Mouse (Mus musculus) heart, adult 9 months (tissue): Measurements from ENCODE around the gene Fancc.

Experiments used
- DNase-seq, 2 experiments: peaks; one replicate each; pipeline ENCODE4 v3.0.0; 2022; ENCODE audit warnings: low spot score in 2 of 2

Gene Fancc

DNA sequence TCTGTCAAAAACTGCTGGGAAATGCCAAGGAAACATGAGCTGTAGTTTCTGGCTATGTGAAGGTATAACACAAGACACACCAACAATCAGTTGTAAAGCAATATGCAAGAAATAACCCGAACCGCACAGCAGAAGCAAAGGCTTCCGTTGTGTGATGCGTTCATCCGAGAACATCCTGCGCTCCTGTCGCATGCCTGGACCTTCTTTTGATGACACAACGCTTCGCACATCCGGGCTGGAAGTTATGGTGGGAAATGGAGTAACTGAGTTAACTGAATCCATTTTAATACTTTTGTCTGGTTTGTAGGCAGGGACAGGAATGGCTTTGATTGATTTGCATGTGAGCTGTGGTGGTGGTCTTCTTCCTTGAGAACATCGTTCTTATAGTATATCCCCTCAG lies 249.4 kb downstream of the Fancc start:
- DNase-seq, result peak in 1 of 2 experiments; percentile 8

DNA sequence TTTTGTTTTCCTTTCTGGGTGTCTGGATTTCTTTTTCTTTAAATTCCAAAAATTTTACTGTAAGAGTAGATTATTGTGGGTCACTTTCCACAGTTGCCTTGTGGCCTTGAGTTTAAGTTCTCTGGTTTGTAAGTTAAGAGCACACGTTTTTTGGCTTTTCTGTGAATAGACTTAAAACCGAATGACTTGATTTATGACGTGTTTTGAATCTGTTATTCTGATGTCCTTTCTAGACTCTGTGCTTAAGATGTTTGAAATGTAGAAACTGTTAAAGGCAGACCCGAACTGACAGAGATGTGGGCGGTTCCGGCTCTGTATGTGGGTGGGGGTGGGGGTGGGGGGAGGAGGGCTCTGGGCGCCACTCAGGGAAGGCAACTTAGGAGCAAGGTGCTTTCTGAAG lies 250.0 kb downstream of the Fancc start:
- no peak for DNase-seq

DNA sequence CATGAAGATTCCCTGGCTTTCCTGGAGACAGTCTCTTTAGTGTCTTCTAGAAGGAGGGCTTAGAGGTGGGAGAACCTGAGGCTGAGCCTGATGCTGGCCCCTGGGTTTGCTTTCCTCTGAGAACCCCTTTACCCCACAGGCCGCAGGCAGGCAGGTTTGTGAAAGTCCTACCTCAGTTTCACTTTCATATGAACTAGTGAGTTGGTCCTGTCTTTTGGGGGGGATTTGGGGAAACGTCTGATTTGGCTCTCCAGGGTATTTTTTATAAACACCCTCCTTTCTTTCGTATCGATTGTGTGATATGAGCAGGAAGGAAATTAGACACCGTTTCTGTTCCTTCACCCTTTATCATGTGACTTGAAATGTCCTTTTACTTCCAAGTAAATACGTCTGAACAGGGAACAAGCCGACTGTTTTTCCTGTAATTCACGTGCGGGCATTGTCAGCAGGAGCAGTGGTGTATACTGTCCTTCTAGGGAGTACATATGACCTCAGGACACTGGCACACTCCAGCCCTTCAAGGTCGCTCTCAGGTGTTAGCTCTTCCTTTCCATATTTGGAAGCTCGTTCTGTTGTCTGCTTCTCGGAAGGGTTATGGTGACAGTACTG lies 250.6 kb downstream of the Fancc start:
- DNase-seq, result peak; percentile 57

DNA sequence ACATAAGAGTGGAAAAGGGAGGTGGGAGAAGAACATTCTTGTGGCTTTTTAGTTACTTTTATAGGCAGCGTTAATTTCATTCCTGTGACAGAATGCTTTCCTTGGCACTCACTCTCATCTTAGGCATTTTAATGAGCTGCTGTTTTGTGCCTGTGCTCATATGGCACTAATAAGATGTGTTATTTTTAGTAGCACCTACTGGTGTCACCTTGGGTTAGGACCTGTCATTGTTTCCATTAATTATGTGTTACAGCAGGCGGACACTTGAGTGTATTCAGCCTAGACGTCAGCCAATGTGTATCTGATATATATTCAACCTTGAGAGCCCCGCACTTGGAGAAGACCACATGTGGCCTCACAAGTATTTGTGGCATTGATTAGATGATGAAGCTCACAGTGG lies 251.3 kb downstream of the Fancc start:
- DNase-seq, result peak in 1 of 2 experiments; percentile 28

DNA sequence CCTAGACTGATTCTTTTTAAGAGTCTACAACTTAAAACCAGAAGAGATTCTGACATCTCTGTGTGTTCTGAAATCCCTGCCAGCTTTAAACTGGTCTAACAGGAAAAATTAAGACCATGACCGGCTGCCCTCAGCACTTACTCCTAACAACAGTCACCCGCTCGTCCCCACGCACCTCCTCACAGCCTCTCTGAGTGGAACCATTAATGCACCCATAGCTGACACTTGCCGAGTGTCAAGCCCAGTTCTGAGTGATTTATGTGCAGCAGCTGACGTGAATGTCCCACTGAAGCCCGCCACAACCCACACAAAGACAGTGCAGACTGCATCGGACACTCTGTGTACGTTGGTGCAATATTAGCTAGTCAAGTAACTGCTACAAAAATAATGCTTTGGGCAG lies 251.9 kb downstream of the Fancc start:
- DNase-seq, result peak in 1 of 2 experiments; percentile 28

DNA sequence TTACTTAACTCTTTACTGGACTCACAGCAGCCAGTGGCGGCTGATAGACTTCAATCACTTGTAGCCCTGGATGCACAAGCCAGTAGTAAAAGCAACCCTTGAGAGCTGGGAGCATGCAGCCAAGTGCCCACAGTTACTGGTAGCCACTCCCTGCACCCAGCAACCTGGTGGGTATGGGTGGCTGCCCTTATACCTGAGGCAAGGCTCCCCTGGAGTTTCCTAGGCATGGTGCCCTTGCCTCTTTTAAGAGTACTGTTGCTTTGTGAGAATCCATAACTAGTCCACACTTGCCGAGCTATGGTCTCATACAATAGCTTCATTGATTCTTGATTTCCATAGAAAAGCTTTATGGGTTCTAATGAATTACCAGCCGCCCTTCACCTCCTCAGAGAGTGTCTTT lies 252.7 kb downstream of the Fancc start:
- DNase-seq, result peak in 1 of 2 experiments; percentile 27

DNA sequence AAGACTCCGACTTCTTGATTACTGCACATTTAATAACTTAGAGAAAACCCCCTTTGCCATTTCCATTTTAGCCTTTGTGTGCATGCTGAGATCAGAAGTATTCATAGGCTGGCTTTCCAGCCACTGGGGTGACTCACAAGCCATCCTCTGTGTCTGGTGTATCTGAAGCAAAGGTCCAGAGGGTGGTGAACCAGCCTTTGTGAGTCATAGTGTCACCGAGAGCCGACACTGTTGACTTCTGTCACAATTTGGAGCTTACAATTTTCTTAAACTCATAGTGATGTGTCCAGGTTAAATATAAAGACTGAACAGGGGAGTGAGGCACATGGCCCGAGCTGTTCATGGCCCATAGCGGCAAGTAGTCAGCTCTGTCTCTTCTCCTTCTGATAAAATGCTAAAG lies 253.5 kb downstream of the Fancc start:
- DNase-seq, result peak in 1 of 2 experiments; percentile 67

DNA sequence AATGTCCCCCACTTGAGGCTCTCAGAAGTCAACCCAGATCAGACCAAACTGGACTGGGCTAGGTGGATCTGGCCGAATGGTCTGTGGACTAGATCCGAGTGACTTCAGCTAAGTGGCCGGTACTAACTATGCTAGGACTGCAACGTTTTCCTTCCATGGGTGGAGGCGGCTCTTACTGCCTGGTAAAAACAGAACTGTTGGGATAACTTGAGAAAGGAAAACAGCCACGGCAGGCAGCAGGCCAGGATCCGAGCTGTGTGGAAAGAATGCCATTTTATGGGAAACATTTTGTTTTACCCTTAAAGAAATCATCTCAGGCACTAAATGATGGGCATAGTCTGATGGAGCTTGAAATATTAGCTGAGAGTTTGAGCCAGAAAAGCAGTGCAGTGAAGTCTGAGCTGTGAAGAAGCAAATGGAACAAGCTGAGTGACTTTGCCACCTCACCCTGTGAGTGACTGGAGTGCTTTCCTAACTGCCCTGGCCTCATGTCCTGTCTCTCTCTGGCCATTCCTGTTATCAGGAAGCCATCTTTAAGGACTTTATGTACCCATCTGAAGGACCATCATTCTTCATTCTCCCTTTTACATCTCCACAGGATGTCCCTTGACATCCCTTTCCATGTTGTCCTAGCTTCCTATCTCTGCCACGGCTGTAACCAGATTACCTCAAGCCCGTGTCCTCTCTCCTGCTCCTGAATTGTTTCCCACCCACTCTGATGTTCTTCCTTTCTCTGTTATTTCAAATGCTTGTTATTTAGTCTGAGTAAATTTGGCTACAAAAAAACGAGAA lies 254.5 kb downstream of the Fancc start:
- peak in 1 of 2 experiments; percentile 71 for DNase-seq

DNA sequence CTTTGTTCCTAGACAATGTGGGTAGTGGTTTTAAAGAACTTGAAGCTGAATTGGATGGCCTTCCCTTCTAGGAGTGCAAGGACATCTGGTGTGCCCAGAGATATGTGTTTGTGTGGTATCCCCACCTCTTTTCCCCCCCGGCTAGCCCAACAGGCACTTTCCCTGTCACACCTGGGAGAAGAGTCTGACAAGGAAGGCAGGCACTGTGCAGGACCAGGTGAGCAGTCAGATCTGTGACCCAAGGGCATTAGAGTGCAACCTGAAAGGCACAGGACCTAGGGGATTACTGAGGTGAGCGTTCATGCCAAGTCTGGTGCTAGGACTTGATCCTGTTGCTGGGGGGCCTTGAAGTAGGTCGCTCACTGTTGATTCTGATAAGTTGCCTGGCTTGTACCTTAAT lies 255.4 kb downstream of the Fancc start:
- peak in 1 of 2 experiments; percentile 22 for DNase-seq

DNA sequence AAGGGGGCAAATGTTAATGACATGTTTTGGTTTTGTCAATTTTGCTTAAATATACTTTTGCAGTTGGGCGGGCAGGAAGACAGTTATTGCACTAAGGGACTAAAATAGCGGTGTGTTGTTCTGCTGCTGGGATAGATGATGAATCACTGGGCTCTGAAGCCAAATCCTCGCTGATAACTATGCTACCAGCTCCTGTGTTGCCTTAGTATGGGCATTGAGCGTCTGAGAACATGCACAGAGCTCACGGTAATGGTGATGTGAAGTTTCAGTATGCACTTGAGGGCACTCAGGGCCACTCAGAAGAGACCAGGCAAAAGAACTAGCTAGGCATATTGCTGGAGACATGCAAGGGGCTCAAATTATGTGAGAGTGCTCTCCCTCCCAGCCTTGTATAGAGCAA lies 256.2 kb downstream of the Fancc start:
- peak in 1 of 2 experiments; percentile 76 for DNase-seq

DNA sequence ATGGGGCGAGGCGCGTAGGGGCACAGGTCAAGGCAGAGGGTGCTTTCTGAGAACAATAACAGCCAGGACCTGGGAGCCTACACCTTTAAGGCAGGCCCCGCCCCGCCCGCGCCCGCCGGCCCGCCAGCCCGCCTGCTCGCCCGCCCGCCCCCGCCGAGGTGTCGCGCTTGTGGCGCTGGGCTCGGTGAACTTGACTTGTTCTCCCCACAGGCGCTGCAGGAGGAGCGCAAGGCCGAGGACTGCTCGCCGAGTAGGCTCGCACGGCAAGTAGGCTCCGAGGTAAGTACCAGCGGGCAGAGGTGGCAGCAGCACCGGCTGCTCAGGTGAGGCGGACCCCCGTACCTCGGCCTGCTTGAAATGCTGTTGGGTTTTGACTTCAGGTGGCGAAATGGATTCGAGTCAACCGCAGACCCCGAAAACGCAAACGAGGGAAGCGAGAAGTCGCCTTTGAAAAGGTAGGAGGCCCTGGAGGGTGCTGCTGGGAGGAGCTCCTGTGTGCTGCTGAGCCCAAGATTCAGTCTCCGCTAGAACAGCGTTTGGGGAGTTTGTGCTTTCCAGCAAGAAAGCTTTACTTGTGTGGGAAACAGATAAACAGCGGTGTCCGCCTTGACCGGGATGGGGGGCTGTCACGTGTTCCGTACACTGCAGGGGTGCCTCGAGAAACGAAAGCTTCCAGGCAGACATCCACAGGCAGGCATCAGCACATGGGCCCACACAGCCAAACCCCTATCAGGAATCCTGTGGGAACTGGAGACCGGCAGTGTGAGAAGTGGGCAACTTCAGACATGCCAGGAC lies 257.0 kb downstream of the Fancc start:
- peak; percentile 78 to 85 for DNase-seq

DNA sequence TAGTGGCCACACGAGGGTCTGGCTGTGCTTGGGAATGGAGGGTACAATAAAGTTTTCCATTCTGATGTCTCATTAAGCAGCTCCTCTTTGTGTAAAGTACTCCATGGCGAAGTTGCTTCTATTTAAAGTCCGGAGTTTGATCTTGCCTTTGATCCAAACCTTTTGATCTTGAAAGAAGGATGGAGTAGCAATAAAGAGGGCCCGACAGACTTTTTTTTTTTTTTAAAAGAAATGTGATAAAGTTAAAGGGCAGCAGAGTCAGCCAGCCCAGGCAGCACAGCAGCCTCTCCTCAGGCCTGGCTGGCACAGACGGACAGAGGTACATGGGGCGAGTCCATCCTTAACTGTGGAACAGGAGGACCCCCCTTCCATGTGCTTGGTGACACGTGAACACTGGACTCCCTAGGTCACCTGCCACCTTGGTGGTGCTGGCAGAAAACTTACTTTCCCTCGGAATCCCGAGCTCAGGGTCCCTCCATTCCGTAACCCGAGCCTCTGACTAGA lies 257.7 kb downstream of the Fancc start:
- peak in 1 of 2 experiments; percentile 51 for DNase-seq

DNA sequence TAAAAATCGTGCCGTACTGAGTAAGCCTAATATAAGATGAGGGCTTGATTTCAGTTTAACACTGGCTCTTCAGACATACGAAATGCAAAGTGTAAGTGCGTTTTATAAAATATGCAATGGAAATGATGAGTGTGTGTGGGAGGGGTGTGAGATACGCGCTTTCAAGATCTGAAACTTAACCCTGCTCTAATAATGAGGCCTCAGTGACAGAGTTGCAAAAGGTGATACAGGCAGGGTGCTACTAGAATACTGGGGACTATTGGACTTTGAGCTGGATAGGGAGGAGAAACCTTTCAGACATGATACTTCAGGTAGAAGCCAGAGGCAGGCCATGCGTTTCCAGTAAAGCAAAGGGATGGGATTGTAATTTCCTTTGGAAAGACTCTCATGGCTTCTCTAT lies 259.0 kb downstream of the Fancc start:
- no peak for DNase-seq

DNA sequence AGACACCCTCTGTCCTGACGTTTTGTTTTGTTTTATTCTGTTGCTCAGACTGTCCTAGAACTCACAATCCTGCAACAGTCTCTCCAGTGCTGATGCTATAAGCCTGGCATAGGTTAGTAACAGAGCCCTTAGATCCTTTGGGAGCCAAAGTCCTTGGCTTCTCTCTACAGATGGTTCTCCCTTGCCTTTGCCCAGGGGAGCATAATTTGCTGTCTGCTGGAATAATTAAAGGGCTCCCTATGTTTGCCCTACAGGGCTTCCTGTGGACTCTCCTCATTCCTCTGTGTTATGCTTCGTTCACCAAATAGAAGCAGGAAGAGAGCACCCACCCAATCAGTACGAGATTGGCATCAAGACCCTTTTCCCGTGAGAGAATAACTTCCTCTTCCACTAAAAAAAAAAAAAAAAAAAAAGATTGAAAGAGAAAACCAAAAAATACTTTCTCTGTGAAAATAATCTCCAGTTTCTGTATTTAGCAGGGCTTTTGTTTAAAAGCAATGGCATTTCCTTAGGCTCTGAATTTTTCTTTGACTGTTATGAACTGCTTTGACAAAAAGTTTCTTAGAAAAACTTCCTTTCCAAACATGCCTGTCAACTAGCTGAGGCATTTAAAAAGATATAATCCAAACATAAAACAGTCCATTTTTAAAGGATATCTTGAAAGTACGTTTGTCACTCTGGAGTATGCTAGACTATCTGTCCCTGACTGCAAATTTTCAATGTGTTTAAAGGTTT lies 260.8 kb downstream of the Fancc start:
- DNase-seq, result no peak

DNA sequence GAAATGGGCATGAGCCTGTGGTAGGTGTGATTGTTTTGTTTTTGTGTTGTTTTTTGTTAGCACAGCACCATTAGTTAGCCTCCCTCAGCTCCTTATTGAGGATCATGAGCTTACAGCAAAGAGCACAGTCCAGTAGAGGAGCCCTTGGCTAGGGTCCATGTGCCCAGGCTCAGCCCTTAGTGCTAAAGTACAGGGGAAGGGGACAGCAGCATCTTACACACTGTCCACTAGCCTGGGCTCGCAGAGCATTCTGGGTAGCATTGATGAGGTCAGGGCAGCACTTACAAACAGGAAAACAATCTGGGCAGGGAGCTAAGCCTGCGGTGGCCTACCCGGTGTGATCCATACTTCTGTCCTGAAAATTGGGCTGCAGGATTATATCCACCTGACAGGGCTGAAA lies 261.5 kb downstream of the Fancc start:
- DNase-seq, result no peak
